Mouse (Mus musculus) lung, postnatal 14 days (tissue): ENCODE data around the gene Naa35.
A peak's percentile ranks its signal among the peaks of the same experiment; 100 is the strongest.
"Not testable (repeated sequence)": the region's sequence is repeated elsewhere in the genome, so short reads cannot be mapped to it uniquely, and the experiment has no call there.

Source experiments
- DNase-seq: peaks from one replicate; pipeline ENCODE4 v3.0.0; 2021

The Naa35 gene

DNA sequence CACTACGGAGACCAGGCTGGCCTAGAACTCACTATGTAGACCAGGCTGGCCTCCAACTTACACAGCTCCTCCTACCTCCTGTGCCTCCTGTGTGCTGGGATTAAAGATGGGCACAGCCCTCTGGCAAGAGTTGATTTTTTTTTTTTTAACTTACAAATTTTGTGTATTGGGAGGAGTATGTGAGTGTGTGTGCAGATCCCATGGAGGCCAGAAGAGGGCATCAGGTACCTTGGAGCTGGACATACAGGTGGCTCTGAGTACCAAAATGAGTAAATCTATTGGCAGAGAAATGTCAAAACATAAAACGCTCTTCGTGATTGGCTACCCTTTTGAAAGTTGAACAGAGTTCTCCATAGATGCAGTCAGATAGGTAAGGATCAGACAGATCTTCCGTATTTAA, 4.1 kb upstream of the Naa35 start:
- no peak for DNase-seq

DNA sequence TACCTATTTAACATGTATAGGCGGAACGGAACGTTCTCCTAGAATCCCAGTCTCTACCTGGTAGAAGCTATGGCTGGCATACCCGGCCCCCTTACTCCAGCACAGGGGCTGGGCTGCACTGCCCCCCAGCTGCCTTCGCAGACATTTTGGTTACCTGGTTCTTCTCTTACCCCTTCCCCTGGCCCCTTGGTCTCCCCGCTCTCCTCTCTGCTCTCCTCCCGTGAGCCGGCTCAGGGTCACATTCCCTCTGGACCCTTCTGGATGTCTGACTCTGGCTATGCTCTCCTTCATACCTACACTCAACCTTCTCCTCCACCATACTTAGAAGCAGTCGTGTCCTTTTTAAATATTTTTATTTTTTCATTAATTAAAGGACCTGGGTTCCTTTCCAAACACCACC, 578 bp upstream of the Naa35 start:
- DNase-seq = peak; percentile 28

DNA sequence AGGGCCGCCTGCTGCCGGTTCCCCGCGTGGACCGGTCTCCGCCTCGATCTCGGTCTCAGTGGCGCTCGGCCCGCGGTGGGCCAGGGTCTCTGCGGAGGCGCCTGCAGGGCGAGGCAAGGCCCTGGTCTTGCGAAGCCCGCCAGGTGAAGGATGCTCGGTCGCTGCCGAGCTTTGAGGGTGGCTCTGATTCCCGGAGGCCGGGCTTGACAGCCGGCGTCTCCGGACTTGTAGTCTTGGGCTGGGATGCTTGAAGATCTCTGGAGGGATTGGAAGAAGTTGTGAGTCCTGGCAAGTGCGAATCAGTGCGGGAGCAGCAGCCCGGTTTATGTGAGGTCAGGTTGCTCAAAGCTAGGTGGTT, 568 bp downstream of the Naa35 start:
- DNase-seq = peak; percentile 31

DNA sequence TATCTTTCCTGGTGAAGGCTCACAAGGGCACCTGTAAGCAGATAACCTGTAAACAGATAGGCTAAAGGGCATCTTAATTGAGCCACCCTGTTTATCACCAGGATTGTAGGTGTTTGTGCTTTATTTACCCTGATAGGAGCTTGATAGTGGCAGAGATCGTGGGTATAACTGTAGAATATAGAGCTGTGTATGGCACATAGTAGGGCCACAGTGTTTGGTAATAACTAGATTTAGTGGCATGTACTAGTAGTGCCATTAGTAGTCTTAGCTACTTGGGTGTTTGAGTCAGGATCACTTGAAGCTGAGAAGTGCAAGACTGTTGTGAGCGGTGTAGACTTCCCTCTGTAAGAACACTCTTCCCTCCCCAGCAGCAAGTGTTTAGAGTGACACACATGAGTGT, 2.1 kb downstream of the Naa35 start:
- DNase-seq = no peak

DNA sequence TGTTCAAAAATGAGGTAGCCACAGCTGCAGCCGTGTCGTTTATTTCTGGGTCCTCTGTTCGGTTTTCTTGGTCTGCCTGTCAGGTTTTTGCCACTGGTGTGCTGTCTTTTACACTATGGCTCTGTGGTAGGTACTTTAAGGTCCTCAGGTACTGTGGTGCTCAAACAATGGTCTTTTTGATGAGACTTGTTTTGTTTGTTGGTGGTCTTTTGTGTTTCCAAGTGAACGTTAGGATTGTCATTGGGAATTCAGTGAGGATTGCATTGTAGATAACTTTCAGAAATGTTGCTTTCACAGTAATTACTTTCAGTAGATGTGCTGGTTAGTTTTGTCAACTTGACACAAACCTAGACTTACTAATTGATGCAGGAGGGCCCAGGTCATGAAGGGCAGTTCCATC, 4.6 kb downstream of the Naa35 start:
- DNase-seq = no peak

DNA sequence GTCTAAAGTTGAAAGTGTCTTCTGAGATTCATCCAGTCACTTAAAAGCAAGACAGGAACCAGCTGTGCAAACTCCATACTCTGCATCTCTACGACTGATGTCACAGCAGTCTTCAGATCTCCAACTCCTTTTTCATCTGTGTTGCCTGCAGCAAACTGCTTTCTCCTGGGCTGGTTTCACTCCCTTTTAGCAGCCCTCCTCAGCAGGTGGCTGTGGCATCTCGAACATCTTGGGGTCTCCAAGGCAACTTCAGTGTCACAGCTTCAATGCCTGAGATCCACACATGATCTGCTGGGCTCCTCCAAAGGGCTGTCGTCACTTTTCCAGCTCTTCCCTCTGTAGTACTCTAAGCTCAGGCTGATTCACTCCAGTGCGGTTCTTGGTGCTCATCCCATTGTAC, 5.6 kb downstream of the Naa35 start:
- DNase-seq = no peak

DNA sequence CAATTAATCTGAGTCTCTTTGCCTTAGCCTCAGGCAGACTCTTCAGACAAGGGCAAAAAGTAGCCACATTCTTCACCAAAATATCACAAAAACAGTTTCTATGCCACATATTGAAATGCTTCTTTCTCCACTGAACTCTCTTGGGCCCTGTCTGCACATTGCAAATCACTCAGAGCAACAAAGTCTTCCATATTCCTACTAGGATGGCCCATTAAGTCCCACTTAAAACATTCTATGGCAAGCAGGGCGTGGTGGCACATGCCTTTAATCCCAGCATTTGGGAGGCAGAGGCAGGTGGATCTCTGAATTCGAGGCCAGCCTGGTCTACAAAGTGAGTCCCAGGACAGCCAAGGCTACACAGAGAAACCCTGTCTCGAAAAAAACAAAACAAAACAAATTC, 7.0 kb downstream of the Naa35 start:
- not testable (repeated sequence) for DNase-seq

DNA sequence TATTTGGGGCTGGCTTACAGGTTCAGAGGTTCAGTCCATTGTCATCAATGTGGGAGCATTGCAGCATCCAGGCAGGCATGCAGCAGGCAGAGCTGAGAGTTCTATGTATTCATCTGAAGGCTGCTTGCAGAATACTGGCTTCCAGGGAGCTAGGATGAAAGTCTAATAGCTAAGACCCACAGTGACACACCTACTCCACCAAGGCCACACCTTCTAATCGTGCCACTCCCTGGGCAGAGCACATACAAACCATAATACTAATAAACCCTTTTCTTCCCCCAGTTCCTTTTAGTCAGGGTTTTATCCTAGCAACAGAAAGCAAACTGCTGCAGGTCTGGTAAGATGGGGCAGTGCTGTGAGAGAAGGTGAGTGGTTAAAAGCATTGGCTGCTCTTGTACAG, 7.6 kb downstream of the Naa35 start:
- no peak for DNase-seq

DNA sequence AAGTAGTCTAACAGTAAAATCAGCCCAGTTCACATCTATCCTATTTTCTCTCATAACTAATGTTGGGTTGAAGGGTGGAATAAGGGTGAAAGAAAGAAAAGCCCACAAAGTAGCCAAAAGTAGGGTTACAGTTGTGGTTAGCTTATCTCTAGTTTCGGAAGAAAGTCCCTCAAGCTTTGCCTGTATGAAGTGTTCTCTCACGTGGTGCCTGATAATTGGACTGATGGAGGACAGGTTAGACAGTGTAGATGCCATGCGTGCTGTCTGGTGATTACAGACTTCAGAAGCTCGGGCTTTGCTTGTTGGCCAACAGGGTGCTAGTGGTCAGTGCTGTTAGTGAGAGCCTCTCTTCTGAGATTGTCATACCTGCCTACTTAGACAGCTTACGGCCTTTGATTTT, 18.0 kb downstream of the Naa35 start:
- DNase-seq = no peak

DNA sequence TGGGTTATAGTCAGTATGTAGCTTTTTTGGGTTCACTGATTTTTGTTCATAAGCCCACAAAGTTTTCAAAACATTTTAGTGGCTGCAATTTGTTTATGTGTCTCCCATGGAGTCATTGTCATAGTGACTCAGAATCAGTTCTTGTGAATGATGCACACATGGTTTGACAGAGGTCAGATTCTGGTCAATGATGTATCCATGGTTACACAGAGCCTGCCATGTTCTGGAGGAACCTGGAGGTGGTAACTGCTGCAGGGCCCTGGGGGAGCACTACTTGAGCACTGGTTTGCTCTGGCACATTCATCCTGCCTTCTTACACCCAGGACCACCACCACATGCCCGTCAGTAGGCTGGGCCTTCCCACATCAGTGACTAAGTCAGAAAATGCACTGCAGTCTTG, 19.5 kb downstream of the Naa35 start:
- DNase-seq = no peak

DNA sequence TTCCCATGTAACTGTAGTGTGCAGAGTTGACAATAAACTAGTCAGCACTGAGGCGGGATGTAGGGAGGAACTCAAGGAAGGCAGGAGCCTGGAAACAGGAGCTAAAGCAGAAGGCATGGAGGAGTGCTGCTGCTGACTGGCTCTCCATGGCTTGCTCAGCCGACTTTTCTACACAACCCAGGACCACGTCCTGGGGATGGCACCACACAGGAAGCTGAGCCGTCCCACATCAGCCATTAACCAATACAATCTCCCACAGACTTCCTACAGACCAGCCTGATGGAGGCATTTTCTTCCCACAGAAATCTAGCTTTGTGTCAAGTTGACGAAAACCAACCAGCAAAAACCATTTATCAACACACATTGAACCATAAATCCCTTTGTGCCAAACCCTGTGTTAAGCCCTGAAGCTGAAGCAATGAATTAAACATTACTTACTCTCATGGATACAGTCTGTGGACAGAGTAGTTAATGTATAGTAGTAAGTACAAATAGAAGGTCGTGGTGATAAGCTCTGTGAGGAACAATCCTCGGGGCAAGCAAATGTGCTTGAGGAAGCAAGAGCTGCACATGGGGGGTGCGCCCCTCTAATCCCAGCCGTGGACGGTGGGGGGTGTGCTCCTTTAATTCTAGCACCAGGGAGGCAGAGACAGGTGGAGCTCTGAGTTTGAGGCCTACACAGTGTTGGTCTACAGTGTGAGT, 20.3 kb downstream of the Naa35 start:
- DNase-seq = no peak

DNA sequence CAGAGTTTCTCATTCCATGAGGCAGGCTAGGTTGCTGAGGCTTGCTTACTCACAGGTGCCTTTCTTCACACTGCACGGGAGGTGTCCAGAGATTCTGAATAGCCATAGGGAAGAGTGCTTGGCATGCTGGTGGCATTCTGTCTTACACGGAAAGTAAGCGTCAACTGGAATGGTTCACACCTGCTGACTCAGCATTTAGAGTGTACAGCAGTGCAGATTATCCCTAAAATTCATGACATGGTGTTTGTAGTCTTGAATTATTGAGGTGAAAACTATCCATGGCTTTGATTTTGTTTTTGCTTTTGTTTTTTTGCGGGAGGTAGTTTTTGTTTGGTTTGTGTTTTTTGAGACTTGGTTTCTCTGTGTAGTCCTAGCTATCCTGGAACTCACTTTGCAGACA, 24.8 kb downstream of the Naa35 start:
- DNase-seq = no peak

DNA sequence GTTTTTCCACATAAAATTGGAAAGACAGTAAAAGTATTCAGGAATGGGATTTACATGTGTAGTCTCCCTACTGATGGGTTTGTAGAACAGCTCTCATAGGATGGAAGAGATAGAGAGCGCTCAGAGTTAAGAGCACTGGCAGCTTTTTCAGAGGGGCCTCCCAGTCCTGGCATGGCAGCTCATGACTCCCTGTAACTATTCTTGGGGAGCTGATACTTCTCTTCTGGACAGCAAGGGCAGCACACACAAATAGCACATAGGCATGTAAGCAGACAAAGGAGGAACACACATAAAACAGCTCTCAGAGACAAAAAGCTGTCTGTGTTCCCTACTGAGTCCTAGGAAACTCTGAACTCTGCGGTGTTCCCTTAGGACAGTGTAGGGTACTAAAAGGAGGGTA, 25.4 kb downstream of the Naa35 start:
- DNase-seq = no peak

DNA sequence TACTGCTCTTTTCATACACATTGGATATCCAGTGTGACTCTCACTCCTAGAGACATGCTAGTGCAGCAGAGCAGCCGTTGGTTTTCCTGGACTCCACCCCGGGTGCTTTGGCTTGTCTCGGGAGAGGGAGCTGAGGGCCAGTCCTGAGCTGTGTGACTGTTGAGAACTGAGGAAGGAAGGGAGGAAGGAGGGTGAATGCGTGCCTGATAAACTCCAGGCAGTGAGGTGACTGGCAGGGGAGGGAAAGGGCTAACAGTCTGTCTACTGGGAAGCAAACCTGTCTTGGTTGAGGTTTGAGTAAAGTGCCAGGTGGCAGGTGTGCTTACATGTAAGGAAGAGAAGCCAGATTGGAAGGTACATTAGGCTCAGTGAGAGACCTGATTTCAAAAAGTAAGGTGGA, 28.8 kb downstream of the Naa35 start:
- no peak for DNase-seq

DNA sequence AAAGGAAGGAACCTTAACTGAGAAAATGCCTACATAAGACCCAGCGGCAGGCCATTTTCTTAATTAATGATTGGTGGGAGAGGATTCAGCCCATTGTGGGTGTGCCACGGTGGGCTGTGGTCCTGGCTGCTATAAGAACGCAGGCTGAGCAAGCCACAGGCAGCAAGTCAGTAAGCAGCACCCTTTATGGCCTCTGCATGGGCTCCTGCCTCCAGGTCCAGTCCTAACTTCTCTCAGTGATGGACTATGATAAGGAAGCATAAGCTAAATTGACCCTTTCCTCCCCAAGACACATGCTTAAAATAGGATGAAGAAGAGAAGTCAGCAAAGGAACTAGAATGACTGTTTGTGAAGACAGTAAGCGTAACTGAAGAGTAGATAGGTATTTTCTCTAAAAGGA, 30.1 kb downstream of the Naa35 start:
- no peak for DNase-seq

DNA sequence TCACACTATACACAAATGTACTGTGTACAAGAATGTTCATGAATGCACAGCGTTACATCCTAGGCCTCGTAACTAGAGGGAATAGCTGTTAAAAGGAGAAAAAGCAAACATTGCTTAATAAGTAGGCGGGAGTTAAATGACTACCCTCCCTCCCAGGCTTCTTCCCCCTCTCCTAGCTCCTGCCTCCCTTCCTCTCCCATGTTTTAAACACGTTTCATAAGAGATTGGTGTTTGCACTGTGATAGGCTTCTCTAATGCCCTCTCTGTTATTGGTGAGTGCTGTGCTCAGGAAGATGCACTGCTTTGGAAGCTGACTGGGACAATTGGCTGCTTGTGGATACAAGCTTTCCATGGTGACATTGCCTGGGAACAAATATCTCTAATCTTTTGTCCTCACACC, 30.5 kb downstream of the Naa35 start:
- DNase-seq = no peak

DNA sequence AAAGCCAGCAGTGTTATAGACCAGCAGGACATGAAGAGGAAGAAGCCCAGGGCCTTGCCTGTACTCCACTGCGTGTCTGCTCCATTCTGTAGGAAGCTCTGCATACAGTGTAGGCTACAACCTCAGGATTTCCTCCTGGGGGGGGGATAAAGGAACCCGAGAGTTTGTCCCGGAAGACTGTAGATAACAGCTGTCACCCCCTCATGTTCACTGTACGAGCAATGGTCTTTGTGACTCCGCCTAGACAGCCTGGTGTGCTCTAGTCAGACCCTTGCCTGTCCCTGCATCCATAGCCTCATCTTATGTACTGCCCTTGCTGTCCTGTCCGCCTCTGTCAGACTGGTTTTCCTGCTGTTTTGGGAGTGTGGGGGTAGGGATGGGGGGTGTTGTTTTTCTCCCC, 33.4 kb downstream of the Naa35 start:
- DNase-seq = no peak

DNA sequence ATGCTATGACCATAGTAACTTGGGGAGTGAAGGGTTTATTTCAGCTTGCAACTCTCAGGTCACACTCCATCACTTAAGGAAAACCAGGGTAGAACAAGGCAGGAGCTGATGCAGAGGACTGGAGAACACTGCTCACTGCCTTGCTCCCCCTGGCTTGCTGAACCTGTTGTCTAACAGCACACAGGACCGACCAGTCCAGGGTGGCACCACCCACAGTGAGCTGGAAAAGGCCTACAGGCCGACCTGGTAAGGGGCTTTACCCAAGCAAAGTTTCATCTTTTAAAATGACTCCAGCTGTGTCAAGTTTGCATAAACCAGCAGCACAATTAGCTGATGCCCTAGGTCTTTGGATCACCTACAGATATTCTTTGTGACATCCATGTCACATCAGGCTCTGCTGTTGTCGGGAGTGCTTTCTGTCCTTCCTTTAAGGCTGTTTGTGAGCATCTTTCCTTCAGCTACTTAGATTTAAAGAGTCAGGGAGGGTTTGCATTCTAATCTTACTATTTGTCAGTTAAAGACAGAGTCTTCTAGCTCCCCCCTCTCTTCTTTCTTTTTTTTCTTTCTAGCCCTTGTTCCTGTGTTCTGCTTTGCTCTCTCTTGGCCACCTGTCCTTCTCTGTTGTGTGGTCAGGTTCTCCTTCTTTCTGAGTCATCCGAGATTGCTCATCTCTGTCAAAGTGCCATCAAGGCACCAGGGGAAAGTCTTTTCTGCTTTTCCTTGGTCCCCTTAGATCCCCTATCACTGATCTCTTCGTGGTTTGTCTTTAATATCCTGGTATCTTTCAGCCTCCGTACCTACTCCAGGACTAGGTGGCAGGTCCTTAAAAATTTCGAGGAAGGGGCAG, 36.8 kb downstream of the Naa35 start:
- DNase-seq = no peak

DNA sequence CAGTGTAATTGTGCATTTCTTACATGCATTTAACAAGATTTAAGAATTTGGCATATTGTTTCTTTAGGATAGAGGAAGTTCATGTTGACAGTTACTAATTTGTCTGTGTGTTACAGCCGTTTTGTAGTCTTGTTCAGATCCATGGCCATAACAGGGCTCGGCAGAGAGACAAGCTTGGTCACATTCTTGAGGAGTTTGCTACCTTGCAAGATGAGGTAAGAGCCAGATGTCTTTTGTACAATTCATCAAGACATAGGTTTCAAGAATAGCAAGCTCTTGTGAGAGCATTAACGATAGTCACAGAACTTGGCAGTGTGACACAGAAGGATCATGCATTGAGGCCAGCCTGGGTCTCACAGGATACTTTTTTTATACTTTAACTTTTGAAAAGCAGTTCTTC, 39.3 kb downstream of the Naa35 start:
- no peak for DNase-seq

DNA sequence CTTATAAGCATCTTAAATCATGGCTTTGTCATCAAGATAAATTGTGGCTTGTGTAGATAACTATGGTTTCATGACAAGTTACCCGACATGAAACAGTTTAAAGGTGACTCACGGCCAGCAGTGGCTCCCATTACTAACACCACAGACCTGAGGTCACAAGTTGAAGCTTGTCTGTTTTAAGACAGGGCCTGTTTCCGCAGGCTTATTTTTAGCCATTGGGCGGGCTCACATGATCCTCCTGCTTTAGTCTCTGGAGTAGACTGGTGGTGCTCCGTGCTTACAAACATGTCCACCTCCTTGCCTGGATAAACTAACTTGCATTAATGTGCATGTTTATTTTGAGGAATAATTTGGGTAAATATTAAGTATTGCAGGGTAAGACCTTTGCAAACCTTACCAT, 39.8 kb downstream of the Naa35 start:
- no peak for DNase-seq

DNA sequence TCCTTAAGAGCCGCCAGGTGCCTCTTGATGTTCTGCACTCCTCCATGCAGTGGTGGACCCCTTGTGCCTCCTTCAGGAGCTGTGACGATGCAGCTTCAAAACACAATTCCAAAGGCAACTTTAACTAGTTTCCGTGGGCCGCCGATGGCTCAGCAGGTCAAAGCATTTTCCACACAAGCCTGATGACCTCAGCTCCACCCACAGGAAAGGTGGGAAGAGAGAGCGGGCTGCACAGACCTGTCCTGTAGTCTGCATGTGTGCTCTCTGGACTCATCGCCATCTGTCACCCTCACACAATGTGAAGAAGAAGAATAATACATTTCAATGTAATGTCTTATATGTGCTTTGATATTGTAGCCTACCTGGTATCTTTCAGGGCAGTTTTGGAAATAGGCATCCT, 41.7 kb downstream of the Naa35 start:
- no peak for DNase-seq

DNA sequence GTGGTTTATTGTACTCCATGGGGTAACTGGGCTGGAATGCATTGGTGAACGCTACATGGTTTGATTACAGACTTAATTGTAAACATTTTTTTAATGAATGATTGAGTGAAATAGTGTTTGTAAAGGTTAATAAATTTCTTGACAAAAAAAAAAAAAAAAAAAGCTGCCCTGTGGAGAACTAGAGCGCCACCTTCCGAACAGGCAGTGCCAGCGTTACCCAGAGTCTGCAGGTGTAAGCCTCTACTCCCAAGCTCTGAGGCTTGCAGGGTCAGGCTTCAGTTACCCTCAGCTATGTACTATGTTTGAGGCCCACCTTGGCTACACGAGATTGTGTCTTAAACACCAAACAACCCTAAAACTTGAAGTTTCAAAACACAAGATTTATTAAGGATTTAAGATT, 49.6 kb downstream of the Naa35 start:
- DNase-seq = no peak

DNA sequence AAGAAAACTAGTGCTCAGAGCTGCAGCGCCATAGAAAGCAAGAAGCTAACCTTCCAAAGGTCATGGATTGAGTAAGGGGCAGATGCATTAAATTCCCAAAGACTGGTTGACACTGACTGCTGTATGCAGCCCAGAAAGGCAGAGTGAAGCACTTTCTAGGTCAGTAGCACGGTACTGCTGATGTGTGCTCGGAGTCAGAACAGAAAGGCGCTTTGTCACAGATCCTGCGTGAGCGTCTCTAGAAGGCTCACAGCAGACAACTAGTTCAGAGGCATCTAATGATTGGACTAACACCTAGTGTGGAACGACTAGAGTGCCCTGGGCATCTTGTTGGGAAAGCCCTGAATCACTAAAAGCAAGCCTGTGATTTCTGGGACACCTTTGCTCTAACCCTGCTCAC, 52.7 kb downstream of the Naa35 start:
- DNase-seq = no peak

DNA sequence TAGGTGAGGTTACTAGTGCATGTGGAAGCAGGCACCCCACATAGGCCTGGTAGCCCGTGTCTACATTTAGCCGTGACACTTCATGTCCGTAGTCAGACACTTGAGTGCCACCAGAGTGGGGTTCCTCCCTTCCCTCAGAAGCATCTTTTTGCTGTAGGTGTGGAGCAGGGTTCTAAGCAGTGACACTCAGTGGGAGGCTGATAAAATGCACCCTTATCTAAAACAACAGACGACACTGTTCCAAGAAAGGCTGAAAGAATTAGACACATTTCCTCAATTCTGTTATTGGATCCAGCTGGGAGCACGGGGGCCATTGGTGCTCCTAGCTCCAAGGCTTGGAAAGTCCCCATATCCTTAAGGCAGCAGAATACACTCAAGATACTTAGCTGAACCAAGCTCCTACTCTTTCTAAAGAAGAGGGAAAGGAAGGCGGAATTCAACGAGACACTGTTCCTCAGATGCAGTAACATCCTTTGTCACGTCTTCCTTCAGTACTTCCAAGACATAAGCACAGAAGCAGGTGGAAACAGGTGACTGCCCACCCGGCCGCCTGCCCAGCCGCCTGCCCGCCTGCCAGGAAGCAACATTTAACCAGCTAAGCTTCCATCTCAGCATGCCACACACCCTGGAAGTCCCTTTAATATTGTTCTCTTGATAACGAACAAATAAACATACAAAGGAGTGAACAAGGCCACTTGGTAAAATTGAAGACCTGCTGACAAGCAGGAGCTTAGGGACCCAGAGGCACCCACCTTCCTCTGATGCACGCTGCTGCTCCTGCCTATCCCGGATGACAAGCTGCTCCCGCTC, 54.5 kb downstream of the Naa35 start:
- DNase-seq = no peak
